Mouse (Mus musculus): ENCODE measurements around the gene Defb47.
A peak's percentile ranks its signal among the peaks of the same experiment; 100 is the strongest.

DNA sequence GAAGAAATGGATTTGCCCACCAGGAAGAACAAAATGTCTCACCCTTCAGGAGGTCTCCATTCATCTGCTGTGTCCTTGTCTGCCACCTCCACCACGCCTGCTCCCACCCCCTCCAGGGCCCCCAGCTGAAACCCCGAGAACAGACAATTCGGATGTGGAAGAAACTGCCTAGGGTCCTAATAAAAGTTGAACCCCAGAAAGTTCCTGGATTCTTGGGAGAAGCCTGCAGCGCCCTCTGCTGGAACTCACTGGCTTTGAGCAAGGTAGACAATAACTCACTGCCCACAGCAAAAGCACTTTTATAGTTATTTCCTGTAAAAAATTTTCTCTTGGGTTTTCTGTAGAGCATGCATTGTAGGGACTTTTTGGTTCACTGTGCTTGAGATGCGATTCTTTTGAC lies 22.8 kb upstream of the Defb47 start:
- no peak for TF ChIP-seq USF1 (IDR thresholded peaks at IDR 0.05; ENCODE audit: low read depth, low read length)
- TF ChIP-seq ZMIZ1 (IDR thresholded peaks at IDR 0.05; ENCODE audit: low read depth, low read length) = no peak
- TF ChIP-seq ZKSCAN1 (IDR thresholded peaks at IDR 0.05; ENCODE audit: low read depth, low read length) = no peak
- TF ChIP-seq TCF12 (IDR thresholded peaks at IDR 0.05; ENCODE audit: low read depth, low read length) = no peak
- TF ChIP-seq CTCF (IDR thresholded peaks at IDR 0.05 in 2 of 3, conservative IDR thresholded peaks at IDR 0.05 in 1 of 3; ENCODE audit: control insufficient read depth in 1 of 3, insufficient read depth in 1 of 3, low read depth in 2 of 3, low read length in 3 of 3, poor library complexity in 1 of 3, severe bottlenecking in 1 of 3) = peak; percentile 77 to 89 (median 81)
- TF ChIP-seq ELF1 (IDR thresholded peaks at IDR 0.05; ENCODE audit: low read depth, low read length) = no peak
- no peak for TF ChIP-seq USF2 (IDR thresholded peaks at IDR 0.05; ENCODE audit: borderline replicate concordance in 1 of 2, insufficient read depth in 1 of 2, low read depth in 1 of 2, low read length in 2 of 2)
- no peak for TF ChIP-seq CHD2 (IDR thresholded peaks at IDR 0.05; ENCODE audit: low read length)
- TF ChIP-seq POLR2A (IDR thresholded peaks at IDR 0.05; ENCODE audit: control insufficient read depth in 1 of 2, insufficient read depth in 1 of 2, low read depth in 1 of 2, low read length in 2 of 2, poor library complexity in 1 of 2) = no peak
- no peak for TF ChIP-seq EP300 (IDR thresholded peaks at IDR 0.05; ENCODE audit: low read depth in 1 of 2, low read length in 2 of 2)
